Mouse (Mus musculus): Measurements from ENCODE around the gene Cnot2.

DNA sequence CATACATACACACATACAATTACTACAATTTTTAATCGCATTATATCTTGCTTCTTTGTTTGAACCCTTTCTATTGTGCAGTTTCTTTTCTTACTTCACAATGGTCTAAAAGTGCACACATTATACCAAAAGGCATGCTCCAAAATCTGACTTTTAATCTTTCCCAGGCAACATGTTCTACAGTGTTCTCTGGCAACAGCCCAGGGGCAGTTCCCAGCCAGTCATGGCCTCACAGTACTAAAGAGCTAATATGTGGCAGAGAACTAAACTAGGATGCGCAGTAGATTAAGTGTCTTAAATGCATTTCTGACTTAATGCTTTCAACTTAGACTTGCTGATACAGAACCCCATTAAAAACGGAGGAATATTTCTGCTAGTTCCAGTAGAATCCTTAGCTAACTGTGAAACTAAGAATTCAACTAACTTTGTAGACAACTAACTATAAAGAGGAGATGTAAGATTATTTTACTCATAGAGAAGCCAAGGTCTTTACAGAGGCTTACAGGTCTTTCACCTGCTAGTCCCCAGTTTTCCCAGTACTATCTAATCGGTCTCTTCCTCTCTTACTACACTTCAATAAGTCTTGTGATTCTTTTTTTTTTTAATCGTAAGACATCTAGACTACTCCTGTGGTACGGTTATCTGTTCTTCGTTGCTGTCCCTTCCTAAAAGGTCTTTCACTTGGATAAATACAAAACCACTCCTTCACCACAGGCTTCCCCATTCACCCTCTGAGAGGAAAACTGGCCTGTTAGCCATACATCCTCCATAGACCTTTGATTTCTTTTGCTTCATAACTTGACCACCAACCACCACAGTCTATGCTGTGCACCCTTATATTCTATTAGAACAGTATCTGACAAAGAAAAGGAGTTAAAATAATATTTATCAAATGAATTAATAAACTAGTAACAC is 13.6 kb downstream of the Cnot2 start:
- TF ChIP-seq CTCF (IDR thresholded peaks at IDR 0.05; ENCODE audit: borderline replicate concordance, insufficient read depth, low read depth, low read length) (no peak), POLR2A (IDR thresholded peaks at IDR 0.05; ENCODE audit: borderline replicate concordance, insufficient read depth, low read length) (no peak)

All from cerebellum, adult 2 months (tissue).